Mouse (Mus musculus): ENCODE measurements around the gene BC034090. TPM values are rescaled to one million over a fixed set of nuclear protein-coding genes. Genes with fewer than 3 reads are reported as not detected.

BC034090 gene
- polyA plus RNA-seq, 1 experiment = 92.2 TPM

- no peaks in the 10 kb centered on the region; the same call in 1 of the 2 replicates for H3K36me3 ChIP-seq (ENCODE audit: control insufficient read depth, insufficient read depth, low read length)
- H3K4me3 ChIP-seq (ENCODE audit: insufficient read depth, low read depth, low read length) = no peak overlapping the region
- peaks cover 20% of the 10 kb centered on the region; the same call in 1 of the 2 replicates for H3K4me1 ChIP-seq (ENCODE audit: control insufficient read depth, insufficient read depth, low read length)
- no peak overlapping the region for H3K27ac ChIP-seq (ENCODE audit: insufficient read depth, low read depth, low read length)
- 47% methylated on average over 4 of the region's 4 CpGs for WGBS
- DNase-seq = no peak
- no peak for TF ChIP-seq CTCF (conservative IDR thresholded peaks at IDR 0.05; ENCODE audit: insufficient read depth, insufficient read length, low read depth, low read length)
- no peak for TF ChIP-seq POLR2A (IDR thresholded peaks at IDR 0.05; ENCODE audit: low read depth, low read length)
- H3K27me3 ChIP-seq (replicated peaks; ENCODE audit: control insufficient read depth, insufficient read depth, low read length) = no peaks in the 10 kb centered on the region
Observed at GRCm38 (mm10) chr1:155212081-155212480, 32.2 kb downstream of the BC034090 start.

DNA sequence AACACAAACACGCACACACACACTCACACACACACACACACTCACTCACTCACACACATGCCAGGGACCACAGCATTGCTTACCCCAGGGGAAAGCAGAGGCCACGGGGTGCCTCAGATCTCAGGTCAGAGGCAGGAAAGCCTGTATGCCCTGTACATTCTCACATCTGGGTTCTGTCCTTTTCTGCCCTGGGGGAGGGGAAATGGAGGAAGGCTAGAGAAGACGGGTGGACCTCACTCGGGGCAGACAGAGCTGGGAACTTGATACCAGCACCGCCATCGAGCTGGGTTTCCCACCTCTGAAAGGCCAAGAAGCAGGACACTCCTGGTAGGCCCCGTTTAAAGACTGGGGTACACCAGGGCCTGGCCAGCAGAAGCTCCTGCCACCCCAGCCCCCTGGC, 33.2 kb downstream of the BC034090 start:
- peaks cover 14% of the 10 kb centered on the region; the same call in 1 of the 2 replicates for H3K4me1 ChIP-seq (ENCODE audit: control insufficient read depth, insufficient read depth, low read length)
- no peak for DNase-seq
- H3K27me3 ChIP-seq (replicated peaks; ENCODE audit: control insufficient read depth, insufficient read depth, low read length) = no peaks in the 10 kb centered on the region
- H3K36me3 ChIP-seq (ENCODE audit: control insufficient read depth, insufficient read depth, low read length) = no peaks in the 10 kb centered on the region; the same call in 1 of the 2 replicates
- H3K4me3 ChIP-seq (ENCODE audit: insufficient read depth, low read depth, low read length) = no peak overlapping the region
- no peak for TF ChIP-seq POLR2A (IDR thresholded peaks at IDR 0.05; ENCODE audit: low read depth, low read length)
- TF ChIP-seq CTCF (conservative IDR thresholded peaks at IDR 0.05; ENCODE audit: insufficient read depth, insufficient read length, low read depth, low read length) = no peak
- no peak overlapping the region for H3K27ac ChIP-seq (ENCODE audit: insufficient read depth, low read depth, low read length)
- 48% methylated on average over 7 of the region's 7 CpGs for WGBS

DNA sequence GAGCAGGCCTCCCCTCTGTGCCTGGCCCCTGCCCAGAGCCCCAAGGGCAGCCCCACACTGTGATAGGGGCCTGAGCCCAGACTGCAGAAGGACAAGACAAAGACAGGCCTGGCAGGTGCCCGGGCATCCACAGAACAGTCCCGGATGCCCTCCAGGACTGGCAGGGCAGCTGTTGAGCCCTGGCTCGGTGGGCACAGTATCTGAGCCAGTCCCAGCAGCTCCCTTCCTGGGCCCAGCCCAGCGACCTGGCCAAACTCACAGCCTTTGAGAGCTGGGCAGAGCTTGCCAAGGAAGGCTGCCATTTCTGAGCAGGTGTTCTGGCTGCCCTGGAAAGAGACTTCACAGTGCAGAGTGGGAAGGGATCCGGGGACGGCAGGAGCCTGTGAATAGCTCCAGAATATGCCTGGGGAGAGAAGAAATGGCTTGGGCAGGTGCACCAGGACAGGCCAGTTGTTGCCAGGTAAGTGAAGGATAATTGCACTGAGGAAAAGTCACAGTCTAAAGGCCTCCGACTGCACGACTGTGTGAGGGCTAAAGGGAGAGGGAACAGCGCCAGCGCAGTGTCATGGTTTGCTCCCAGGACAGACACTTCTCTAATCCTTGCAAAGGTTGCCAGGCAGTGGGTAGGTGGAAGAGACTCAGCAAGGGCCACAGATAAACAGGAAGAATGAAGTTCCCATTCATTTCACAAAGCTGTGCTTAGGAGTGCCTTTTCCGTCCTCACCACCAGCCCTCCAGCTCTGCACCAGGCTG, 34.1 kb downstream of the BC034090 start:
- no peak for TF ChIP-seq CTCF (conservative IDR thresholded peaks at IDR 0.05; ENCODE audit: insufficient read depth, insufficient read length, low read depth, low read length)
- no peak for TF ChIP-seq POLR2A (IDR thresholded peaks at IDR 0.05; ENCODE audit: low read depth, low read length)
- DNase-seq = peak; percentile 63
- WGBS = 62% methylated on average over 11 of the region's 11 CpGs
- no peaks in the 10 kb centered on the region; the same call in 1 of the 2 replicates for H3K36me3 ChIP-seq (ENCODE audit: control insufficient read depth, insufficient read depth, low read length)
- no peak overlapping the region for H3K27ac ChIP-seq (ENCODE audit: insufficient read depth, low read depth, low read length)
- no peaks in the 10 kb centered on the region for H3K27me3 ChIP-seq (replicated peaks; ENCODE audit: control insufficient read depth, insufficient read depth, low read length)
- H3K4me1 ChIP-seq (ENCODE audit: control insufficient read depth, insufficient read depth, low read length) = peaks cover 16% of the 10 kb centered on the region
- no peak overlapping the region for H3K4me3 ChIP-seq (ENCODE audit: insufficient read depth, low read depth, low read length)

DNA sequence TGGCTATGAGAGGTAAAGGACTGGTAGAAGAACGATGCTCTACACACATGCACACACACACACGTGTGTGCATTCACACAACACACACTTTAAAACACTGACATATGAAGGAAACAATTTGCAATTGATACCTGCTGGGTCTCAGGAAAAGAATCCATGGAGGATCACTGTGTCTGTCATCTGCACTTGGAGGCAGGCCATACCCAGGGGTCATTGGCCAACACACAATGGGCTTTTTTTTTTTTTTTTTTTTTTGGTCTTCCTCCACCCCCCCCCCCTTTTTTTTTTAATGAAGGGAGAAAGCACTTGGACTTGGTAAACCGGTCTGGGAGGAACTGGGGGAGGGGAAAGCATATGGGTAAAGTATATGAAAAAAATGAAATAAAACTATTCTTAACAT, 36.4 kb downstream of the BC034090 start:
- no peak overlapping the region for H3K27ac ChIP-seq (ENCODE audit: insufficient read depth, low read depth, low read length)
- H3K4me1 ChIP-seq (ENCODE audit: control insufficient read depth, insufficient read depth, low read length) = peaks cover 18% of the 10 kb centered on the region
- H3K27me3 ChIP-seq (replicated peaks; ENCODE audit: control insufficient read depth, insufficient read depth, low read length) = no peaks in the 10 kb centered on the region
- no peaks in the 10 kb centered on the region for H3K36me3 ChIP-seq (ENCODE audit: control insufficient read depth, insufficient read depth, low read length)
- H3K4me3 ChIP-seq (ENCODE audit: insufficient read depth, low read depth, low read length) = no peak overlapping the region
- no peak for DNase-seq
- WGBS = 67% methylated on average over 3 of the region's 3 CpGs
- no peak for TF ChIP-seq POLR2A (IDR thresholded peaks at IDR 0.05; ENCODE audit: low read depth, low read length)
- no peak for TF ChIP-seq CTCF (conservative IDR thresholded peaks at IDR 0.05; ENCODE audit: insufficient read depth, insufficient read length, low read depth, low read length)

- Histone ChIP-seq H3K4me3 (ENCODE audit: insufficient read depth, low read depth, low read length) (no peak overlapping the region), H3K27me3 (replicated peaks; ENCODE audit: control insufficient read depth, insufficient read depth, low read length) (no peaks in the 10 kb centered on the region), H3K36me3 (ENCODE audit: control insufficient read depth, insufficient read depth, low read length) (no peaks in the 10 kb centered on the region), H3K27ac (ENCODE audit: insufficient read depth, low read depth, low read length) (no peak overlapping the region), H3K4me1 (ENCODE audit: control insufficient read depth, insufficient read depth, low read length) (peaks cover 34% of the 10 kb centered on the region)
- TF ChIP-seq POLR2A (IDR thresholded peaks at IDR 0.05; ENCODE audit: low read depth, low read length) = no peak
- TF ChIP-seq CTCF (conservative IDR thresholded peaks at IDR 0.05; ENCODE audit: insufficient read depth, insufficient read length, low read depth, low read length) = no peak
- 68% methylated on average over 19 of the region's 19 CpGs for WGBS
- no peak for DNase-seq
Observed at GRCm38 (mm10) chr1:155205822-155206660, 38.2 kb downstream of the BC034090 start.

DNA sequence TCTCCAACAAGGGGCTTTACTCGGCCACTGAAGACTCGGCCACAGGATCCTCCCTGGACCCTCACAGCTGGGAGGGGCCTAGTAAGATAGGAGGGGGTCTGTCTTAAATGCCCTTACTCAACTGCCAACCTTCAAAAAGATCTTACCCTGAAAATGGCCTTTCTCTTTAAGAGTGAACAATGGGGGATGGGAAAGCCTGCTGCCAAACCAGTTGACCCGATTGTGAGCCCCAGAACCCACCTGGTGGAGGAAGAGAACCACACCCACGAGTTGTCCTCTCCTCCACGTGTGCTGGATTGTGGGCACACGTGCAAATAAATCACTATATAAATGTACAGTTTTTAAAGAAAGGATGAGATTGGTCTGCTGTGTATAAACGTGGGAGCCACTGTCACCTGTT, 38.9 kb downstream of the BC034090 start:
- DNase-seq = no peak
- Histone ChIP-seq H3K4me3 (ENCODE audit: insufficient read depth, low read depth, low read length) (no peak overlapping the region), H3K27me3 (replicated peaks; ENCODE audit: control insufficient read depth, insufficient read depth, low read length) (no peaks in the 10 kb centered on the region), H3K27ac (ENCODE audit: insufficient read depth, low read depth, low read length) (no peak overlapping the region), H3K4me1 (ENCODE audit: control insufficient read depth, insufficient read depth, low read length) (peaks cover 38% of the 10 kb centered on the region), H3K36me3 (ENCODE audit: control insufficient read depth, insufficient read depth, low read length) (no peaks in the 10 kb centered on the region)
- 54% methylated on average over 7 of the region's 7 CpGs for WGBS
- TF ChIP-seq CTCF (conservative IDR thresholded peaks at IDR 0.05; ENCODE audit: insufficient read depth, insufficient read length, low read depth, low read length) (no peak), POLR2A (IDR thresholded peaks at IDR 0.05; ENCODE audit: low read depth, low read length) (no peak)
